Mouse (Mus musculus): ENCODE measurements at regions not wholly inside any gene's neighbourhood (a gene's known extent, or its start where the extent isn't known, plus 50 kb on each side); places are given as distances from the start of the nearest gene placed in this dataset.

DNA sequence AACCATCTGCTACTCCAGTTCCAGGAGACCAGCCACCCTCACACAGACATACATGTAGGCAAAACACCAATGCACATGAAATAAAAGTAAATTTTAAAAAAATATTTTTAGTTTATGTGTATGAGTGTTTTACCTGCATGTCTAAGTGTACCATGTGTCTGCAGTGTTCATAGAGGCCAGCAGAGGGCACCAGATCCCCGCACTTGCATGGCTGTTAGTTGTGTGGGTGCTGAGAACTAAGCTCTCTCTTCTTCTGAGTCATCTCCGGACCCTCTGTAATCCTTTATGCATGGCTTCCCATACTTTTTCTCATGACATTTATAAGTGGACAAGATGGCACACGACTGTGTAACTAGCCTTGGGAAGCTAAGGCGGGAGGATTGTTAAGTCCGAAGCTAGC, 112.2 kb upstream of the 1600014C23Rik start:
- Histone ChIP-seq H3K27me3 (replicated peaks) (peaks cover 11% of the 10 kb centered on the region; the same call in 1 of the 2 replicates), H3K27ac (ENCODE audit: poor library complexity, severe bottlenecking) (no peak overlapping the region), H3K4me3 (no peak overlapping the region), H3K9ac (no peak overlapping the region), H3K4me2 (no peak overlapping the region), H3K36me3 (no peaks in the 10 kb centered on the region), H3K9me3 (replicated peaks) (peaks cover 18% of the 10 kb centered on the region), H3K4me1 (replicated peaks) (peaks cover 9% of the 10 kb centered on the region)
- no peak for ATAC-seq (ENCODE audit: insufficient number of reproducible peaks, low FRiP score)
- 84% methylated on average over 5 of the region's 5 CpGs for WGBS

DNA sequence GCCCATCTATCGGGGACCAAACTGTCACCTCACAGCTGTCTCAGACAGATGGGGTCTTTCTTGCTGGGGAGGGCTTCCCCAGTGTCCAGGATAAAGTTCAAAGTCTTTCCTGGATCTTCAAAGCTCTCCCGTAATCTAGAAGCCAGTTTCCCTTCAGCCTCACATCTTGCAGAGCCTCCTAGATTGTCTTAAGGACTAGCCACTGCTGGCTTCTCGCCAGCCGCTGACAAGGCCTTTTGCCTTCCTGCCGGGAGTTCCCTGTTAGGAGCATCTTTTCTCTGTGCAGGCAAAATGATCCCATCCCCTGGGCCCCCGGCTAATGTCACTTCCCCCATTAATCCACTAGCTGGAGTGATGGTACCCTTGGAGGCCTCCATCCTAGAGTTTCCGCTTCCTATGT, 103.1 kb upstream of the 1600014C23Rik start:
- Histone ChIP-seq H3K27me3 (replicated peaks) (peaks cover 11% of the 10 kb centered on the region; the same call in 1 of the 2 replicates), H3K27ac (ENCODE audit: poor library complexity, severe bottlenecking) (no peak overlapping the region), H3K9ac (no peak overlapping the region), H3K4me2 (no peak overlapping the region), H3K4me3 (no peak overlapping the region), H3K9me3 (replicated peaks) (no peaks in the 10 kb centered on the region; the same call in 1 of the 2 replicates), H3K4me1 (replicated peaks) (0 out of 2 replicates have a peak, but pooled peaks cover 4% of the 10 kb centered on the region), H3K36me3 (no peaks in the 10 kb centered on the region)
- no peak for ATAC-seq (ENCODE audit: insufficient number of reproducible peaks, low FRiP score)
- WGBS, result 52% methylated on average over 7 of the region's 7 CpGs

DNA sequence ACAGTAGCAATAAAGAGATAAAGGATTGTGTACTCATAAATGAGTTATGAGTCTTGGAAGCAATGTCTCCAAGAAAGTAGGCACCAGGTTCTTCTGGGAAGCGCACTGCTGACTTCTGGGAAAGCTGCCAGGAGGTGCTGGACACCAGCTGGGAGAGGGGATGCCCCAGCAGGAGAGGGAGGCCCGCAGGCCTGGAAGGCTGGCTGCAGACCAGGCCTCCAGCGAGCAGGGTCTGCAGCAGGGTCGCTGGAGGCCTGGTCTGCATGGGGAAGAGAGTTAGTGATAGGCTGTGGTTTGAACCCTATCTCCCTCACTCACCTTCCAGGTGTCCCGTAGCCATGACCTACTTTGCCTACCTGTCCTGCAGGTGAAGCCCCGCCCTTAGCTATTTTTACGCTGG, 102.6 kb upstream of the 1600014C23Rik start:
- Histone ChIP-seq H3K27me3 (replicated peaks) (peaks cover 8% of the 10 kb centered on the region; the same call in 1 of the 2 replicates), H3K27ac (ENCODE audit: poor library complexity, severe bottlenecking) (no peak overlapping the region), H3K9me3 (replicated peaks) (no peaks in the 10 kb centered on the region; the same call in 1 of the 2 replicates), H3K4me2 (no peak overlapping the region), H3K36me3 (no peaks in the 10 kb centered on the region), H3K4me1 (replicated peaks) (0 out of 2 replicates have a peak, but pooled peaks cover 4% of the 10 kb centered on the region), H3K9ac (no peak overlapping the region), H3K4me3 (no peak overlapping the region)
- no peak for ATAC-seq (ENCODE audit: insufficient number of reproducible peaks, low FRiP score)
- 66% methylated on average over 7 of the region's 7 CpGs for WGBS

DNA sequence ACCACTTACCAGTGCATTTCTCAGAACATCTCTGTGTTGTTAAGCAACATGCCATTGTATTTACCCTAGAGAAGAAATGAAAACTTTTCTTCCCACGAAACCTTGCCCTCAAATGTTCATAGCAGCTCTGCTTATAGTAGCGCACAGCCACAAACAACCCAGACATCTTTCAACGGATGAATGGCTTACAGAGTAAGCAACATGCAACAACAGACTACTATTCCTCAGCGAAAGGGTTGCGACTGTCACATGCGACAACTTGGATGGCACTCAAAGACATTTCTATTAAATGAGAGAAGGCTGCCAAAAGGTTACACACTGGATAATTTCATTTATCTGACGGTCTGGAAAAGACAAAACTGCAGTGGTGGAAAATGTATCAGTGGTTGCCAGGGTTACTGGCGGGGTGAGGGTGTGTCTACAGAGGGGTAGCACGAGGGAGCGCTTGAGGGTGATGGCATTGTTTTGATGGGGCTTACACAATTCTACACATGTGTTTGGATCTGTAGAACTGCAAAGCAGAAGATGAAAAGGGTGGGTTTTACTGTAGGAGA, 101.0 kb upstream of the 1600014C23Rik start:
- WGBS, result 74% methylated on average over 10 of the region's 10 CpGs
- Histone ChIP-seq H3K27ac (ENCODE audit: poor library complexity, severe bottlenecking) (no peak overlapping the region), H3K4me1 (replicated peaks) (0 out of 2 replicates have a peak, but pooled peaks cover 4% of the 10 kb centered on the region), H3K9ac (no peak overlapping the region), H3K36me3 (no peaks in the 10 kb centered on the region), H3K4me2 (no peak overlapping the region), H3K9me3 (replicated peaks) (peaks cover 10% of the 10 kb centered on the region), H3K4me3 (no peak overlapping the region), H3K27me3 (replicated peaks) (peaks cover 7% of the 10 kb centered on the region; the same call in 1 of the 2 replicates)
- ATAC-seq (ENCODE audit: insufficient number of reproducible peaks, low FRiP score), result no peak

DNA sequence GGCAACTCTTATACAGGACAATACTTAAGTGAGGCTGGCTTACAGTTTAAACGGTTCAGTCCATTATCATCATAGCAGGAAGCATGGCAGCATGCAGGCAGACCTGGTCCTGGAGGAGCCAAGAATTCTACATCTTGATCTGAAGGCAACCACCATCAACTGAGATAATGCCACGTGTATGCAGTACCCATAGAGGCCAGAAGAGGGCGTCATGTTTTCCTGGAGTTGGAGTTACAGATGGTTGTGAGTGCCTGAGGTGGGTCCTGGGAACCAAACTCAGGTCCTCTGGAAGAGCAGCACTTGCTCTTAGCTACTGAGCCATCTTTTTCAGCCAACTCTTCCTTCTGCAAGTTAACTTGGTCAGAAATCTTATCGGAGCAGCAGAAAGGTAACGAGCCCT, 96.7 kb upstream of the 1600014C23Rik start:
- Histone ChIP-seq H3K27me3 (replicated peaks) (peaks cover 6% of the 10 kb centered on the region; the same call in 1 of the 2 replicates), H3K4me3 (no peak overlapping the region), H3K4me2 (no peak overlapping the region), H3K4me1 (replicated peaks) (no peaks in the 10 kb centered on the region), H3K9me3 (replicated peaks) (peaks cover 10% of the 10 kb centered on the region), H3K27ac (ENCODE audit: poor library complexity, severe bottlenecking) (no peak overlapping the region), H3K36me3 (no peaks in the 10 kb centered on the region), H3K9ac (no peak overlapping the region)
- WGBS, result 77% methylated on average over 5 of the region's 5 CpGs
- no peak for ATAC-seq (ENCODE audit: insufficient number of reproducible peaks, low FRiP score)

DNA sequence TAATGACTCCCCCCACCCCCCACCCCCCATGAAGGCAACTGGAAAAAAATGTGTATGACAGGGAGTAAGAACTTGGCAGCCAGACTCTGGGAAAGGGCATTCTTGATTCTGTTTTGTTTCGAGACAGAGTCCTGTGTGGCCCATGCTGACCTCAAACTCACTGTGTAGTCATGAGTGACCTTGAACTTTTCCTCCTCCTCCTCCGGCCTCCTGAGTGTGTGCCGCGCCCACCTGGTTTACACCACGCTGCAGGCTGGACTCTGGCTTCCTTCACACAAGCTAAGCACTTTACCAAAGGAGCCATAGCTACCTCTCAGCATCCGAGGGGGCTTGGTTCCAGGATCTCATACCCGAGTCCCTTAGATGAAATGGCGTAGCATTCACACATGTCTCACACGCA, 95.9 kb upstream of the 1600014C23Rik start:
- Histone ChIP-seq H3K4me2 (no peak overlapping the region), H3K9me3 (replicated peaks) (peaks cover 10% of the 10 kb centered on the region), H3K4me3 (no peak overlapping the region), H3K27ac (ENCODE audit: poor library complexity, severe bottlenecking) (no peak overlapping the region), H3K4me1 (replicated peaks) (no peaks in the 10 kb centered on the region), H3K27me3 (replicated peaks) (peaks cover 6% of the 10 kb centered on the region; the same call in 1 of the 2 replicates), H3K9ac (no peak overlapping the region), H3K36me3 (no peaks in the 10 kb centered on the region)
- ATAC-seq (ENCODE audit: insufficient number of reproducible peaks, low FRiP score), result no peak
- 83% methylated on average over 9 of the region's 9 CpGs for WGBS

DNA sequence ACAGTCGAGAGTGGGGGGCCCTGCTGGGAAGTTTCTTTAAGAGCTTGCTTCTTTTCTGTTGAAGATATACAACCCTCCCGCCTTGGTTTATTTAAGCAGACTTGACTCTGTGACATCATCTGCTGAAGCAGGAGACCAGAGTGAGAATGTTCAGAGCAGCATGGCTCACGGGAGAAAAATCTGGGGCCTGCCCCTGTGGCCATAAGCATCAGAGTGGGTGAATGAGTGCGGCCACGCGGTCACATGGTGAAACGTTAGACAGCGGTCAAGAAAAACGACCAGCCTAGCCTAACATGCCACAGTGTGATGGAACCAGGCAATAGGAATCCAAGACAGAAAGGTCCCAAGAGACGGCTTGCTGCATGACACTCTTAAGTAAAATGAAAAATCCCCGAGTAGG, 95.2 kb upstream of the 1600014C23Rik start:
- Histone ChIP-seq H3K4me2 (no peak overlapping the region), H3K4me3 (no peak overlapping the region), H3K4me1 (replicated peaks) (no peaks in the 10 kb centered on the region), H3K9ac (no peak overlapping the region), H3K9me3 (replicated peaks) (peaks cover 10% of the 10 kb centered on the region), H3K27ac (ENCODE audit: poor library complexity, severe bottlenecking) (no peak overlapping the region), H3K27me3 (replicated peaks) (peaks cover 6% of the 10 kb centered on the region; the same call in 1 of the 2 replicates), H3K36me3 (no peaks in the 10 kb centered on the region)
- no peak for ATAC-seq (ENCODE audit: insufficient number of reproducible peaks, low FRiP score)
- WGBS, result 80% methylated on average over 11 of the region's 11 CpGs

DNA sequence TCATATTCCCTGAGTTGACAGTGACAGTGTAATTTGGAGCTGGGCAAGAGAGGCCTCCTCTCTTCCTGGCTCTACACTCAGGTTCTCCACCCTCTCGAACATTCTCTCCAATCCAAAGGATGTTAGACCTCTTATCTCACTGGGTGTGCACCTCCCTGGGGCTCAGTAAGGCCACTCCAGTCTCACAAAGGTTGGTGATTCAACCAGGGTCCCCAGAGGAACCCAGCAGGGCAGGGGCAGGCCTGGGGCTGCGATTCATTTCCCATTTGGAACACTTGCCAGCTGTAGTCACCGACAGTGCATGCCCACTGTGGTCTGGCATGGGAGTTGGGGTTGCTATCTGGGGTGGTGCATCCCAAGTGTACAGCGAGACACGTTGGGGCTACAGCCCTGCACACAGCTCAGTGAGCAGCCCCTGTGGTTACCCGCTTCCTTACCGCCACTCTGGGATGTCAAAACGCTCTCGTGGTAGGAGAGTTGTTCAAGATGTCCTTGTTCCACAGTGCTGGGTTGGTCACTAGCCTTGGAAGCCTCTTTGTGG, 94.7 kb upstream of the 1600014C23Rik start:
- ATAC-seq (ENCODE audit: insufficient number of reproducible peaks, low FRiP score), result no peak
- Histone ChIP-seq H3K27ac (ENCODE audit: poor library complexity, severe bottlenecking) (no peak overlapping the region), H3K4me3 (no peak overlapping the region), H3K9ac (no peak overlapping the region), H3K36me3 (no peaks in the 10 kb centered on the region), H3K27me3 (replicated peaks) (peaks cover 6% of the 10 kb centered on the region; the same call in 1 of the 2 replicates), H3K4me2 (no peak overlapping the region), H3K4me1 (replicated peaks) (no peaks in the 10 kb centered on the region), H3K9me3 (replicated peaks) (peaks cover 10% of the 10 kb centered on the region)
- 82% methylated on average over 9 of the region's 9 CpGs for WGBS

DNA sequence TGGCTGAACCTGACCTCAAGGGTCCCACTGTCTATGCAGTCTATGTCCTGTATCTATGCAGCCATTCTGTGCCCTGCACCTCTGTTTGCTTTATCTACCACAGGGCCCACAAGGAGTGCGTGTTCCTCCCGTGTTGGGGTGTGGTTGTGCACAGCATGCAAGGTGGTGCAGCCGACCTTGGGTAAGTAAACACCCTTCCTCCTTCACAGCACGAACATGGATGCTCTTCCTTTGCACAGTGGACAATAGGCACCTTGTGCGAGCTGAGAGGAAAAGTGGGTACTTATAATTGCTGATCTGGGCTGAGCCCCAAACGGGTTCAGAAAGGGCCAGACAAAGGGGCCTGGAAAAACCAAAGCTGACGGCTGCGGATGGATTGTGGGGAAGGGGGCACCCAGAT, 91.3 kb upstream of the 1600014C23Rik start:
- H3K4me2 ChIP-seq, result no peak overlapping the region
- ATAC-seq (ENCODE audit: insufficient number of reproducible peaks, low FRiP score), result no peak
- no peak overlapping the region for H3K4me3 ChIP-seq
- H3K36me3 ChIP-seq, result no peaks in the 10 kb centered on the region
- no peak overlapping the region for H3K9ac ChIP-seq
- H3K27me3 ChIP-seq (replicated peaks), result peaks cover 13% of the 10 kb centered on the region
- H3K27ac ChIP-seq (ENCODE audit: poor library complexity, severe bottlenecking), result no peak overlapping the region
- H3K4me1 ChIP-seq (replicated peaks), result no peaks in the 10 kb centered on the region
- peaks cover 1% of the 10 kb centered on the region for H3K9me3 ChIP-seq (replicated peaks)
- WGBS, result 71% methylated on average over 8 of the region's 8 CpGs

DNA sequence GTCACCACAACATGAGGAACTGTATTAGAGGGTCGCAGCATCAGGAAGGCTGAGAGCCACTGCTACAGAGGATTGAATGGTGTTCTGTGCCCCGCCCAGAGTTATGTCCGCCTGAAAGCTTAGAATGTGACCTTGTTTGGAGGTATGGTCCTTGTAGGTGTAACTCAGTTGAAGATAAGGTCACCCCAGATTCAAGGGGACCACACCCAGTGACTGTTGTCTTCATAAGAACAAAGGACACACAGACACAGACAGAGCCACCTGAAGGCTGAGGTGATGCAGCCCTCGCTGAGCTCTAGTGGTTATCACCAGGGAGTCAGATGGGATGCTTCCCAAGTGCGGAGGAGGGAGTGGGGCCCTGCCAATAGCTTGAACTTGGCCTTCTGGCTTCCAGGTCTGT, 89.9 kb upstream of the 1600014C23Rik start:
- no peaks in the 10 kb centered on the region for H3K36me3 ChIP-seq
- H3K4me2 ChIP-seq, result no peak overlapping the region
- H3K27me3 ChIP-seq (replicated peaks), result peaks cover 27% of the 10 kb centered on the region
- H3K9me3 ChIP-seq (replicated peaks), result no peaks in the 10 kb centered on the region
- no peak overlapping the region for H3K27ac ChIP-seq (ENCODE audit: poor library complexity, severe bottlenecking)
- H3K9ac ChIP-seq, result no peak overlapping the region
- H3K4me1 ChIP-seq (replicated peaks), result no peaks in the 10 kb centered on the region
- 67% methylated on average over 5 of the region's 5 CpGs for WGBS
- no peak overlapping the region for H3K4me3 ChIP-seq
- ATAC-seq (ENCODE audit: insufficient number of reproducible peaks, low FRiP score), result no peak

DNA sequence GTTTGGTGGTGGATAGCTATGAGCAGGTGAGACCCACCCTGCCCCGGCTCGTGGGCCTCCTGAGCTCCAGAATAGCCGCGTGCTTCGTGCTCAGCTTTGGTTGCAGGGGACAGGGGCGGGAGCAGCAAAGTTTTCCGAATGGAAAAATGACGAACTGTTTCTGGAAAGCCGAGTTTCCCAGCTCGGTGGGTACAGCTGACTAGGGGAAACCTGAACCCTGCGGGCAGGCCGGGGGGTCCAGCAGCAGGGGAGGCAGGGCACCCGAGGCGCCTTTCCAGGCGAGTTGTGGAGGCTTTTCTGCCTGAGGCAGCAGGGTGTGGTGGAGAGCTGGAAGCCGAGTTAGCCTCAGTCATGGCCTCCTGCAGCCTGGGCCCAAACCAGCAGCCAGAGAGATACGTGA, 88.8 kb upstream of the 1600014C23Rik start:
- Histone ChIP-seq H3K4me2 (no peak overlapping the region), H3K27me3 (replicated peaks) (peaks cover 27% of the 10 kb centered on the region), H3K36me3 (no peaks in the 10 kb centered on the region), H3K9ac (no peak overlapping the region), H3K9me3 (replicated peaks) (no peaks in the 10 kb centered on the region), H3K4me3 (no peak overlapping the region), H3K27ac (ENCODE audit: poor library complexity, severe bottlenecking) (no peak overlapping the region), H3K4me1 (replicated peaks) (no peaks in the 10 kb centered on the region)
- ATAC-seq (ENCODE audit: insufficient number of reproducible peaks, low FRiP score), result no peak
- WGBS, result 81% methylated on average over 17 of the region's 17 CpGs

DNA sequence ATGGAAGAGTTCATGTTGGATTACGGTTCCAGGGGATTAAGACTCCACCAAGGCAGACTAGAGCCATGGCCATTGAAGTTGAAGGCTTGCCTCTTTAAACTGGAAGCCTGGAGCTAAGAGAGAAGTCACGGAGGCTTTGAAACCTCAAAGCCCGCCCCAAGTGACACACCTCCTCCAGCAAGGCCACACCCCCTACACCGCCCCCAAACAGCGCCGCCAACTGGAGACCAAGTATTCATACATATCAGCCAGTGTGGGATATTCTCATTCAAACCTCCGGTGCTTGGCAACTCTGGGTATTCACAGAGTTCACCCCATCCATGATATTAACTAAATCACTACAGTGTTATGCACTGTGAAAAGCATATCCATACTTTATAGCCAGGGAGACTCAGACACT, 87.7 kb upstream of the 1600014C23Rik start:
- Histone ChIP-seq H3K36me3 (no peaks in the 10 kb centered on the region), H3K9ac (no peak overlapping the region), H3K27me3 (replicated peaks) (peaks cover 27% of the 10 kb centered on the region), H3K4me3 (no peak overlapping the region), H3K4me2 (no peak overlapping the region), H3K4me1 (replicated peaks) (0 out of 2 replicates have a peak, but pooled peaks cover 2% of the 10 kb centered on the region), H3K9me3 (replicated peaks) (no peaks in the 10 kb centered on the region), H3K27ac (ENCODE audit: poor library complexity, severe bottlenecking) (no peak overlapping the region)
- no peak for ATAC-seq (ENCODE audit: insufficient number of reproducible peaks, low FRiP score)
- 82% methylated on average over 7 of the region's 7 CpGs for WGBS
